Mouse (Mus musculus) adrenal gland (tissue): Measurements from ENCODE around the gene Phtf1.

ENCODE experiments used
- intact Hi-C: fragments of 180-260 bp; cut with DNase I; formaldehyde crosslinking; loops from one replicate; pipeline ENCODE4 v1.15.1; 2025

Gene Phtf1

GRCm38 (mm10) chr3:104017931-104018330, 50.0 kb downstream of the Phtf1 start:
- intact Hi-C loops = loop anchor here (5.0 kb wide), 1 partner anchor 424 kb away; no protein-coding TSS in a partner anchor

GRCm38 (mm10) chr3:104019453-104019852, 51.5 kb downstream of the Phtf1 start:
- intact Hi-C loops = loop anchor here (5.0 kb wide), 1 partner anchor 423 kb away; no protein-coding TSS in a partner anchor

- intact Hi-C loops = no loop called here
These were observed 52.2 kb downstream of the Phtf1 start for GRCm38 (mm10) chr3:104020101-104020500.

- intact Hi-C loops = no loop called here
These were observed 59.0 kb downstream of the Phtf1 start for GRCm38 (mm10) chr3:104026938-104027337.

- intact Hi-C loops = no loop called here
These were observed 64.2 kb downstream of the Phtf1 start for GRCm38 (mm10) chr3:104032086-104032485.

GRCm38 (mm10) chr3:104032747-104033146, 64.8 kb downstream of the Phtf1 start:
- intact Hi-C loops = no loop called here

GRCm38 (mm10) chr3:104059001-104059622, 91.2 kb downstream of the Phtf1 start:
- intact Hi-C loops = no loop called here

- intact Hi-C loops = no loop called here
These were observed 101.5 kb downstream of the Phtf1 start for GRCm38 (mm10) chr3:104069395-104069794.
